Mouse (Mus musculus): ENCODE measurements at regions not wholly inside any gene's neighbourhood (a gene's known extent, or its start where the extent isn't known, plus 50 kb on each side); places are given as distances from the start of the nearest gene placed in this dataset.

DNA sequence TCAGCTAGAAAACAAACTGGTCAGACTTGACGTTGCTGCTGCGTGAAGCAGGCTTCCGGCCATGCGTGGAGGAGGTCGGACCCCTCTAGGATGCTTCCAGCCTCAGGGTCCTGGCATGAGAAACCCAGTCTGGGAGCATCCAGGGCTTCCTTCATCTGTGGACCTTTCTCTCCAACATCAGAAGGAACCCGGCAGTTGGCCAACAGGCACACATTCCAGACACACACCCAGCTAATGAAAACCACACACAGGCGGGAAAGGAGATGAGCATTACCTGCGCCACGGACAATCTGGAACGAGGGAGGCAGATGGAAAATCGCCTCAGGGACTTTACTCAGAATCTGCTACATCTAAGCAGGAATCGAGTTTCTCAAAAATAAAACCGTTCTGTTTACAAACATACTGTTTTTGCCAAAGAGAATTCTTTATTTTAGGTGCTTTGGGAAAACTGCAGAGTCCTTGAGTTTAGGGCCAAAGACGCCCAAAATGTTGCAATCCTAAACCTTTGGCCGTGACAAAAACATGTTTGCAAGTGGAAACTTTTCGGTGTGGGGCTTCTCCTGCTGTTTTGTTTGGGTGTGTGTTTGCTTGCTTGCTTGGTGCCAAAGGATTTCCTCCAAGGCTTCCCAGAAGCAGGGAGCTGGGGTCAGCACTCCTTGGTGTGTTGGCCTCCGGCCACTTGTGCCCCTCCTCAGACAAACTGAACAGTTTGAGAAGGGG lies 147.0 kb downstream of the Setd4 start:
- 81% methylated on average over 17 of the region's 17 CpGs for WGBS
- Histone ChIP-seq H3K36me3 (no peaks in the 10 kb centered on the region), H3K9ac (no peak overlapping the region), H3K4me2 (replicated peaks) (no peak overlapping the region), H3K4me3 (no peak overlapping the region), H3K27ac (no peak overlapping the region), H3K27me3 (0 out of 2 replicates have a peak, but pooled peaks cover 3% of the 10 kb centered on the region), H3K9me3 (replicated peaks) (no peaks in the 10 kb centered on the region), H3K4me1 (peaks cover 19% of the 10 kb centered on the region)
- no peak for ATAC-seq (ENCODE audit: low FRiP score)

DNA sequence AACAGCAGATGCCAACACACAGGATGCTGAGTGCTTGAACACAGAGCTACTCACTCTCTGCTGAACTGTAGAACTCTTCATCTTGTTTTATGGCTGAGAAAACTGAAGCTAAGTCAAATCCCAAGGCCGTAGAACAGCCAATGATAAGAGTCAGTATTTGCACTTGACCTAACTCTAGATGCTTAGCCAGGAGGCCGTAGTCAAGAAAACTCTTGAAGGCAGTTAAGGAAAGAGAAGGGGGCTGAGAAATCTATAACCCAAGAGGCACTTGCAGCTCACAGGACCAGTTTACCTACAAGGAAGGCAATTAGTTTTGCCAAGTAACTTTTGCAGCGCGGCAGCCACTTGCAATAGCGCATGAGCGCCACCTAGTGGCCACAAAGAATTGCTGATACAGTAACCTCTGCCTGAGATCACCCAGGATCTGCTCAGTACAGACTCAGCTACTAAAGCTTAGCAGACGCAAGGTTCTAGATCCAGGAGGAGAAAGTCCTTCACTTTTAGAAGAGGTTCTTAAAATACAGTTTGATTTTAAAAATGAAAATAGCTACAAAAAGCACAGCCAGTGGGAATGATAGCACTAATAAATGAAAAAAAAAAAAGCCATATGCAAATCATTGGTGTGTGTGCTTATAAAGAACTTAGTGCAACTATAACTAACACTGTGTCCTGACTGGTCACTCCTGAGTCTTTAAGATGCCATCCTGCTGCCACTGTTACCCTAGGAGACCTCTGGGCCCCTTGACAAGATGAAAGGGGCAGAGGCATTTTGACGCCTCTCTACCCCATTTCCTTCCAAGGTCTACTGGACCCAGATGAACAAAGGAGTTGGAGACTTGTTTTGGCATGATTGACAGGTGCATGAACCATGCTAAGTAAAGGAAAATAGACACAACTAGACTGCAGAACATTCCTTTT lies 149.5 kb downstream of the Setd4 start:
- Histone ChIP-seq H3K9me3 (replicated peaks) (no peaks in the 10 kb centered on the region), H3K9ac (no peak overlapping the region), H3K27me3 (0 out of 2 replicates have a peak, but pooled peaks cover 7% of the 10 kb centered on the region), H3K4me3 (no peak overlapping the region), H3K27ac (no peak overlapping the region), H3K4me1 (peaks cover 17% of the 10 kb centered on the region), H3K36me3 (no peaks in the 10 kb centered on the region), H3K4me2 (replicated peaks) (no peak overlapping the region)
- WGBS: 28% methylated on average over 8 of the region's 8 CpGs
- no peak for ATAC-seq (ENCODE audit: low FRiP score)

DNA sequence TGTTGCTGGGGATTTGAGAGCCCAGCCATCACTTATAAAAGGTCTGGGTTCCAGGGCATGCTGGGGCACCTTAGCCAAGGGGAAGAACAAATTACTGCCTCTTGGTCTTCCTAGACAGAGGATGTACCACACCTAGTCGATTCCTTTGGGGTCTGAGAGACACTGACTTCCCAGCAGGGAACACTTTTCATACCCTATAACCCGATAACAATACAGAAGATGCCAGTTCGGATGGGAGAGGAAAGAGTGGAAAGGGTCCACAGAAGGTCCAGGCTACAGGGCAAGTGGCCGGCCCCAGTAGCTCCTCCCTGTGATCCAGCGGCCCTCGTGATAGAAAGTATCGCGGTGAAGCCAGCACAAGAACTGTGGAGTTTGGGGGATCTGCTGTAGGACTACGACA lies 150.8 kb downstream of the Setd4 start:
- H3K36me3 ChIP-seq: no peaks in the 10 kb centered on the region
- no peak overlapping the region for H3K27ac ChIP-seq
- no peak overlapping the region for H3K4me2 ChIP-seq (replicated peaks)
- no peak overlapping the region for H3K4me3 ChIP-seq
- no peaks in the 10 kb centered on the region for H3K9me3 ChIP-seq (replicated peaks)
- no peak for ATAC-seq (ENCODE audit: low FRiP score)
- 85% methylated on average over 9 of the region's 9 CpGs for whole genome bisulfite sequencing
- H3K27me3 ChIP-seq: 0 out of 2 replicates have a peak, but pooled peaks cover 10% of the 10 kb centered on the region
- no peak overlapping the region for H3K9ac ChIP-seq
- H3K4me1 ChIP-seq: peaks cover 5% of the 10 kb centered on the region

DNA sequence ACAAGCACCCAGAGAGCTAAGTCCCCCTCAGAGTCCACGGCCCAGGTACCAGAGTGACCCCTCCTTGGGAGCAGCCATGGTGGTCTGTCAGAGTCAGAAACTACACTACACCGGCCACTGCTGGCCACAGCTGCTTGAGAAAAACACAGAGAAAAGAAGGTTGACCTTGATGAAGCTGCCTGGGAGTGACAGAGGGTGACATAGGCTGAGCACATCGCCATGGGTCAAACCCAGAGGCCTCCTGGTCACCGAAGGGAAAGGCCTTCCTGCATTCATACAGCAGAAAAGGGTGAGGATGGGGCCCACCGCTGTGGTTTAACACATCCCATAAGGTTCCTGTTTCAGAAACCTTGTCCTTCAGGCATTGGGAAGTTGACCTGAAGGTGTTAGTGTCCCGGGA lies 153.0 kb downstream of the Setd4 start:
- Histone ChIP-seq H3K9me3 (replicated peaks) (no peaks in the 10 kb centered on the region), H3K4me3 (no peak overlapping the region), H3K27ac (no peak overlapping the region), H3K9ac (no peak overlapping the region), H3K27me3 (peaks cover 10% of the 10 kb centered on the region; the same call in 1 of the 2 replicates), H3K4me2 (replicated peaks) (no peak overlapping the region), H3K4me1 (peaks cover 5% of the 10 kb centered on the region), H3K36me3 (no peaks in the 10 kb centered on the region)
- 66% methylated on average over 6 of the region's 6 CpGs for WGBS
- ATAC-seq (ENCODE audit: low FRiP score): no peak

DNA sequence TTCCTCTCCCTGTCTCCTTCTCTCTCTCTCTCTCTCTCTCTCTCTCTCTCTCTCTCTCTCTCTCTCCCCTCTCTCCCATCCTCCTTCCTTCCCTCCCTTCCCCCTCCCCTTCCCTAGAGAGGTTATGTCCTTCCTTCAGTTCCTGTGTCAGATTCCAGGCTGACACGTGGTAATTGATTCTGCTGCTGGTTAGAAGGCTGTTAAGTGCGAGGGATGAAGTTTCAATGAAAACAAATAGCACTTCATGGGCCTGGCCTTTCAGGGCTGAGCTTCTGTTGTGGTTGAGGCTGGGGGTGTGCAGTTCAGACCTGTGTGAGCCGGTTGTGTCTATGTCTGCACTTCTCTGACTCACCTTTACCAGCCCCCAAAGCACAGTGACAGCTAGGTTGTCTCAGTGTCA lies 153.9 kb downstream of the Setd4 start:
- no peaks in the 10 kb centered on the region for H3K9me3 ChIP-seq (replicated peaks)
- H3K4me3 ChIP-seq: no peak overlapping the region
- no peak overlapping the region for H3K9ac ChIP-seq
- no peak overlapping the region for H3K4me2 ChIP-seq (replicated peaks)
- peaks cover 12% of the 10 kb centered on the region; the same call in 1 of the 2 replicates for H3K27me3 ChIP-seq
- H3K27ac ChIP-seq: no peak overlapping the region
- peaks cover 5% of the 10 kb centered on the region for H3K4me1 ChIP-seq
- no peak for ATAC-seq (ENCODE audit: low FRiP score)
- 20% methylated on average over 3 of the region's 3 CpGs for WGBS
- no peaks in the 10 kb centered on the region for H3K36me3 ChIP-seq

DNA sequence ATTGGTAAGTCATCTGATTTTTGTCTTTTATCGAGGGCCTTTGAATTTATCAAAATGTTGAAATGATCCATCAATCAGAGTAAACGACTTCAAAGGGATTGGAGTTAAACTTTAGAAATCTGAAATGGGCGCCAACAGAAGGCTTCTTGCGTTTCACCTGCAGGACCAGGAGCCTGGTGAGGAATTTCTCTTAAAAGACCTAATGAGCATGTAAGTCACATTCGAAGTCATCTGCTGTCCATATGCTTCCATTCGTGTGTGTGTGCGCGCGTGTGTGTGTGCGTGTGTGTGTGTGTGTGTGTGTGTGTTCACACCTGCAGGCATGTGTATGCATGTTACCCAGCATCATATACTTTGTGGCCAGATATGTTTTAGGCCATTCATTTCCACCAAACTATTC lies 155.7 kb downstream of the Setd4 start:
- H3K9me3 ChIP-seq (replicated peaks): no peaks in the 10 kb centered on the region
- ATAC-seq (ENCODE audit: low FRiP score): no peak
- H3K27me3 ChIP-seq: peaks cover 12% of the 10 kb centered on the region; the same call in 1 of the 2 replicates
- no peak overlapping the region for H3K4me3 ChIP-seq
- no peak overlapping the region for H3K9ac ChIP-seq
- 81% methylated on average over 10 of the region's 10 CpGs for whole genome bisulfite sequencing
- H3K36me3 ChIP-seq: no peaks in the 10 kb centered on the region
- H3K27ac ChIP-seq: no peak overlapping the region
- peaks cover 5% of the 10 kb centered on the region for H3K4me1 ChIP-seq
- no peak overlapping the region for H3K4me2 ChIP-seq (replicated peaks)

DNA sequence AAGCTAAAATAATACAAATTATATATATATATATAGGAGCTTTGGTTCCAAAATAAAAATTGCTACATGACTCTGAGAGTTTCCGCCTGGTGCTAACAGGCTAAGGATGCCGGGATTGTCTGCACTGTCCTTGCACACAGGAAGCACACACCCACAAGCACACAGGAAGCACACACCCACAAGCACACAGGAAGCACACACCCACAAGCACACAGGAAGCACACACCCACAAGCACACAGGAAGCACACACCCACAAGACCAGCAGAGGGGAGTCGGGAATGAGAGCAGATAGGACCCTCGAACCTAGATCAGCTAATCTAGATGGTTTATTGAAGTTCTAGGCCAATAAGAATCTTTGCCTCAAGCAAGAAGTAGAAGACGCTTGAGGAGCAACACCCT lies 156.9 kb downstream of the Setd4 start:
- Histone ChIP-seq H3K9me3 (replicated peaks) (no peaks in the 10 kb centered on the region), H3K36me3 (no peaks in the 10 kb centered on the region), H3K9ac (no peak overlapping the region), H3K4me1 (peaks cover 12% of the 10 kb centered on the region), H3K27ac (no peak overlapping the region), H3K4me3 (no peak overlapping the region), H3K27me3 (peaks cover 12% of the 10 kb centered on the region; the same call in 1 of the 2 replicates), H3K4me2 (replicated peaks) (no peak overlapping the region)
- no peak for ATAC-seq (ENCODE audit: low FRiP score)
- WGBS: 87% methylated on average over 5 of the region's 5 CpGs

DNA sequence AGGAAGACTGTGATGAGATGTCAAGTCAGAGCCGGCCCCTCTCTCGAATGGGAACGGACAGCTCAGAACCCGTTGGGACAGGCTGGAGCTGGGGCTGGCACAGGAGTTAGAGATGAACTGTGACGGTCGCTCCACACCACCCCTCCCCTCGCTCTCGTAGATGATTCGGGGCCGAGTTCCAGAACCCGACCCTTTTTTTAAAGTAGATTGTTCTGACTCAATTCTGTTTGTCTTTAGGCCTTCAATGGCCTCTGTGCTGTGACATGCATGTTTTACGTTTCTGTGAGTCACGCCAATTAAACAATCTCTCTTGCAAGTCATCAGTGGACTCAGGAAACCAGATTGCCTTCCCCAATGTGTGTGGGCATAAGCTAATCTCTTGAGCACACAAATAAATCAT lies 157.7 kb downstream of the Setd4 start:
- WGBS: 81% methylated on average over 13 of the region's 13 CpGs

DNA sequence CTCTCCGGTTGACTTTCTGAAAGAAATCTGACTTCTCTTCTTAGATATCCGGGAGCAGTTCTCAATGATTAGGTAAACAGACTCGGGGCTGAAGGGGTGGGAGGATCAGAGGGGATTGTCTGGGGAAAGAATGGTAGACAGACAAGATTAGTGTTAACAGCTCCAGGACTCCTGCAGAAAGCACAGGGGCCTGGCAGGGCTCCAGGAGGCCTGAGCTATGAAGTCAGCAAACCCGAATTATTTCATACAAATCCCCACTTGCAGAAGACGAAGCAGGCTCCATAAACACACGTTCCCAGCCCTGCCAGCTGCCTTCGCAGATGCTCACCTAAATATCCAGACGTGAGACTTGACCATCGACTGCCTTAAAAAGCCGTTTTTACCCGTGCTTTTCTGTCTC lies 161.0 kb downstream of the Setd4 start:
- Histone ChIP-seq H3K9ac (no peak overlapping the region), H3K27ac (no peak overlapping the region), H3K36me3 (no peaks in the 10 kb centered on the region), H3K4me1 (peaks cover 12% of the 10 kb centered on the region), H3K4me3 (no peak overlapping the region), H3K9me3 (replicated peaks) (no peaks in the 10 kb centered on the region), H3K4me2 (replicated peaks) (no peak overlapping the region), H3K27me3 (peaks cover 5% of the 10 kb centered on the region; the same call in 1 of the 2 replicates)
- no peak for ATAC-seq (ENCODE audit: low FRiP score)
- WGBS: 50% methylated on average over 11 of the region's 11 CpGs

More for the DNA sequence above, 157.7 kb downstream of the Setd4 start:
- Histone ChIP-seq H3K27ac (no peak overlapping the region), H3K27me3 (peaks cover 12% of the 10 kb centered on the region; the same call in 1 of the 2 replicates), H3K36me3 (no peaks in the 10 kb centered on the region), H3K4me3 (no peak overlapping the region), H3K4me1 (peaks cover 12% of the 10 kb centered on the region), H3K9ac (no peak overlapping the region), H3K9me3 (replicated peaks) (no peaks in the 10 kb centered on the region), H3K4me2 (replicated peaks) (no peak overlapping the region)
- ATAC-seq (ENCODE audit: low FRiP score): no peak

DNA sequence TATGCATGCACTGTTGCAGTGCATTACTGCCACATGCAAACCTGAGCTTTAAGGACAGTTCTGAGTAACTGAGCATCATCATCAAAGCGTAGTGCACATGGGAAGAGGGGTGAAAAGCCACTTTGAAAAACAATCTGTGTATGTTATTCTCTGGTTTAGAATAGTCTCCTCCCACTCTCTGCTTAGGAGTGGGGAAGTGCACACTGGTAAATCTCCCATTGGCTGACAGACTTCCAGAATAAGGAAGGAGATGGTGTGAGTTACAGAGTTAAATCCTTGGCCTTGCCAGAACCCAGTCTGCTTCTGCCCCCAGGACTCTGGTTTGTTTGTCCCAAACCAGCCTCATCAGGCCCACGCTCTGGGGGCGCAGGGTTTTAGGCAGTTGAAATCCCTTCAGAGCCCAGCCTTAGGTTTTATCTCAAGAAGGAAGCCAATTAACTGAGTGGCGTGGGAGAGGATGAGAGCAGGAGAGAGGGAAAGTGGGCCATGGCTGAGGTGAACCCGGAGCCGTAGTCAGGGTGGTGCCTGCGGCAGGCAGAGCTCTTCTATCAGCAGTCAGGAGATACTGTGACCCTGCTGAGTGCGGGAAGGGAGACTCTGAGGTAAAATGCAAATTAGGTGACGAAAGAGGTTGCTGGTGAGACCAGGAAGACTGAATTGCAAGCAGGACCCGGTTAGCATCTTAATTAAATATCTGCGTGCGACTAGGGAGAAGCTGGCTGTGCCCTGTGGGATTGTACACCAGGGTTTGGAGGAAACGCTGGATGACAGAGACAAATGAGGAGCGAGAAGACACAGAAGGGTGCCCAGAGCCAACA lies 166.0 kb downstream of the Setd4 start:
- Histone ChIP-seq H3K4me2 (replicated peaks) (peak overlapping the region; percentile 27), H3K4me3 (no peak overlapping the region)
- 24% methylated on average over 14 of the region's 14 CpGs for WGBS

DNA sequence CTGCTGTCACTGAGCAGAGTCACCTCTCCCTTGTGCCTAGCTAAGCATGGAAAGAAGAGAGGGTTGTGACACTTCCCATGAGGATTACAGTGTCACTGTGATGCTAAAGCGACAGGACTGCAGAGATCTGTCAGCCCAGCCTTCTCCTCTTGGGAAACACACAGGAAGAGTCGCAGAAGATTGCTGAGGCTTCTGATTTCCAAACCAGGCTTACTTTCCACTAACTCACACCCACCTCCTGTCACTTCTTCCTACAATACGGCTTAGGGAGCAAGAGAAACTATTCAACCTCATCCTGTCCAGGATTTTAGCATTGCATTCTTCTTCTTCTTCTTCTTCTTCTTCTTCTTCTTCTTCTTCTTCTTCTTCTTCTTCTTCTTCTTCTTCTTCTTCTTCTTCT lies 167.1 kb downstream of the Setd4 start:
- Histone ChIP-seq H3K36me3 (no peaks in the 10 kb centered on the region), H3K4me1 (peaks cover 7% of the 10 kb centered on the region), H3K27ac (no peak overlapping the region), H3K9me3 (replicated peaks) (no peaks in the 10 kb centered on the region), H3K9ac (no peak overlapping the region), H3K4me3 (no peak overlapping the region), H3K4me2 (replicated peaks) (no peak overlapping the region), H3K27me3 (no peaks in the 10 kb centered on the region)
- 59% methylated on average over 3 of the region's 3 CpGs for WGBS
- ATAC-seq (ENCODE audit: low FRiP score): no peak

More for the DNA sequence above, 166.0 kb downstream of the Setd4 start:
- Histone ChIP-seq H3K36me3 (no peaks in the 10 kb centered on the region), H3K9ac (no peak overlapping the region), H3K4me1 (peaks cover 12% of the 10 kb centered on the region), H3K27ac (no peak overlapping the region; the same call in 1 of the 2 replicates), H3K27me3 (no peaks in the 10 kb centered on the region), H3K9me3 (replicated peaks) (no peaks in the 10 kb centered on the region)
- no peak for ATAC-seq (ENCODE audit: low FRiP score)

DNA sequence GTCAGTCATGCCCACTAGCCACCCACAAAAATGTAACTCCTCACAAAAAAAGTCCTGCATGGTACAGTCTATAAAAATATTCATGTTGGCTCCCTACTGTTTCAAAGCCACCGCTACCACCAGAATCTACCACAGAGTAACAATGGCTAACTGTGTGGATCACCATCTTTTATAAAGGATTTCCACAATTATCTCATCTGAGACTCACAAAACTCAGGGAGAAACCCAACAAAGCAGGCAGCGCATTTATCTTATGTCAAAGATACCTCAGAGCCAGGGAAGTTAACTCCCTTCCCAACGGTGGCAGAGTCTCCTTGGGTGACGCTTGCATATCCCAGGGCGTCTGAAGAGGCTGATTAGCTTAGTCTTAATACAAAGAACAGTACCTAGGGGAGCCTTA lies 172.5 kb downstream of the Setd4 start:
- no peaks in the 10 kb centered on the region for H3K4me1 ChIP-seq
- no peaks in the 10 kb centered on the region for H3K9me3 ChIP-seq (replicated peaks)
- H3K36me3 ChIP-seq: no peaks in the 10 kb centered on the region
- H3K4me2 ChIP-seq (replicated peaks): no peak overlapping the region
- H3K4me3 ChIP-seq: no peak overlapping the region
- ATAC-seq (ENCODE audit: low FRiP score): no peak
- H3K27ac ChIP-seq: no peak overlapping the region
- no peak overlapping the region for H3K9ac ChIP-seq
- 80% methylated on average over 5 of the region's 5 CpGs for WGBS
- H3K27me3 ChIP-seq: no peaks in the 10 kb centered on the region

Measured in hindbrain, embryonic 12.5 days (tissue).